Mouse (Mus musculus) layer of hippocampus, postnatal 25 days (tissue): Measurements from ENCODE around the gene Dpy30. TPM values are rescaled to one million over a fixed set of nuclear protein-coding genes. Genes with fewer than 3 reads are reported as not detected.

ENCODE experiments used
- DNase-seq, 2 experiments: peaks; one replicate each; pipeline ENCODE4 v3.0.0; 2022; ENCODE audit warnings: mixed read lengths in 2 of 2, low spot score in 1 of 2; ENCODE audit errors: extremely low spot score in 1 of 2
- total RNA-seq, 2 experiments: library from RNA; stranded (reverse); gene quantifications; 2 replicates each; pipeline ENCODE4 v1.2.3; 2021

Gene Dpy30
- total RNA-seq, 2 experiments from 2014 or later = 49.7 to 51.6 TPM

DNA sequence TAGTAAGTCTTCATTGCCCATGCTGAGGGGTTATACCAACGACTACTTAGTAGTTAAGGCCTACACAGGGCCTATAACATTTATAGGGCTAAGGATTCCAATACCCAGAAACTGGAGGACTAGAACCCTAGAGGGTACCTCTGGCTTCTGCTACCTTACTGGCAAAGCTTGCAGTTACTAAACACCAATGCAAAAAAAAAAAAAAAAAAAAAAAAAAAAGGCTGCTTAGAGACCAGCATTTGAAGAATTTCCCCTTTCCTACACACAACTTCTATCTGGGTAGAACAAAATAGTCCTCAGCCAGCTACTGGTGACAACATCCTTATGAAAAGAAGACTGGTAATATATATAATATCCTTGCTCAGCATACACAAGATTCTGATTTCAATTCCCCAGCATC lies 58.1 kb downstream of the Dpy30 start:
- no peak for DNase-seq

- DNase-seq = no peak
These were observed 58.6 kb downstream of the Dpy30 start for GRCm38 (mm10) chr17:74265156-74265505.

- DNase-seq = no peak
These were observed 59.2 kb downstream of the Dpy30 start for GRCm38 (mm10) chr17:74264333-74265155.

GRCm38 (mm10) chr17:74262415-74262814 lies 61.3 kb downstream of the Dpy30 start:
- no peak for DNase-seq

Other genes with a start within 250 kb of the Dpy30 start
- gene Memo1, start 28.4 kb downstream of the Dpy30 start, total RNA-seq = 10 to 100 TPM; 39.6 to 48.5 TPM
- gene Spast, start 15.0 kb upstream of the Dpy30 start, total RNA-seq = 10 to 100 TPM; 57.4 to 61.0 TPM
- gene Slc30a6, start 71.7 kb upstream of the Dpy30 start, total RNA-seq = 10 to 100 TPM; 16.3 to 17.8 TPM
- gene Nlrc4, start 135.2 kb upstream of the Dpy30 start, total RNA-seq = under 1 TPM; 0.07 to 0.14 TPM
- 10 to 100 TPM; 81.4 to 84.5 TPM for gene Yipf4, start 165.5 kb upstream of the Dpy30 start, total RNA-seq
- 100 to 1,000 TPM; 104 to 133 TPM for gene Birc6, start 204.4 kb upstream of the Dpy30 start, total RNA-seq